Mouse (Mus musculus): Measurements from ENCODE around the gene Sgms1. TPM values are rescaled to one million over a fixed set of nuclear protein-coding genes. Genes with fewer than 3 reads are reported as not detected.

Gene Sgms1
- 9.9 and 11.1 TPM in 2 replicates for polyA plus RNA-seq (2015; fragmentation: Nextera tagmentation; extraction: Ambion mirVana)

DNA sequence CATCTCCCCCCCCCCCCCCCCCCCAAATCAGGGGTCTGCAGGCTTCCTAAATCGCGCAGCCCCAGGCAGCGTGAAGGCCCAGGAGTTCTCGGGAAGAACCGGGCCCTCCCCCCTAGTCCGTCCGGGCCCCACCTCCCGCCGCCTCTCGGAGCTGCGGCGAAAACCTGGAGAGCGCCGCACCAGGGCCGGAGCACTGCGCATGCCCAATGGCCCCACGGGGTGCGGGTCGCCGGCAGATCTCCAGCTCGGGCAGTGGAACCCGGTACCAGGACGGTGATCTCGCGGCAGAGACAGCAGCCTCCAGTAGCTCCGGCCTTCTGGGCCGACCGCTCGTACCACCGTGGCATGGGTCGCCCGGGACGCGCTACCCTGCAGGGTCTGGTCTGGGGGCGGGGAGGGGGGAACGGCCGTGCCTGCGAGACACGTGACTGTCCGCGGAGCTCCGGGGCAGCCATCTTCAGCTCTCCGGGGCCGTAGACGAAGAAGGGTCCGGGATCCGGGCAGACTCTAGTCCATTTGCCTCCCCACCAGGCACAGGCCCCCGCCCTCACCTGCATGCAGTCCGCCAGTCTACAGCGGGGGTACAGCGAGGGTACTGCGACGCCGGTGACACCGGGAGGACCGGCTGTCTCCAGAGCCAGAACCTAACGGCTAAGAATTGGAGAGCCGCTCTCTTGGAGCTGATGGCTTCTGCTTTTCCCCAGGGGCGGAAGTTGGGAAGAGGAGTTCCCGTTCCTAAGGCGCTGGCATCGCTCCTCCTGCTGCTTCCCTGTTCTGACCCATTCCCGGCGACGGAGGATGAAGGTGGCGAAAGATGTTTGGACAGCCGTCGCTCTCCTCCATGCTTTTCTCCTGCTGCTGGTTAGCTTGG is at the start of gene Sgms1:
Gene Sgms1 (minus strand): TSS at position 714 of the 871 bp plus-strand sequence.
- H3K27ac ChIP-seq: peak within 1 kb of the TSS; percentile 93
- H3K27me3 ChIP-seq: peaks cover 12% of the 10 kb centered on the region; the same call in 1 of the 2 replicates
- peak; percentile 93 for ATAC-seq
- WGBS: 2% methylated on average over 67 of the region's 68 CpGs
- H3K4me2 ChIP-seq: peak within 1 kb of the TSS; percentile 91
- peak within 1 kb of the TSS; percentile 82 for H3K9ac ChIP-seq
- peaks cover 15% of the 10 kb centered on the region for H3K4me1 ChIP-seq
- no peaks in the 10 kb centered on the region for H3K9me3 ChIP-seq (replicated peaks)
- H3K36me3 ChIP-seq (ENCODE audit: poor library complexity, severe bottlenecking): no peaks in the 10 kb centered on the region
- peak within 1 kb of the TSS; percentile 74 for H3K4me3 ChIP-seq

- Histone ChIP-seq H3K36me3 (ENCODE audit: poor library complexity, severe bottlenecking) (no peaks in the 10 kb centered on the region), H3K4me1 (no peaks in the 10 kb centered on the region), H3K9me3 (replicated peaks) (no peaks in the 10 kb centered on the region), H3K4me2 (no peak overlapping the region), H3K4me3 (no peak overlapping the region), H3K9ac (no peak overlapping the region), H3K27me3 (no peaks in the 10 kb centered on the region), H3K27ac (no peak overlapping the region)
- no peak for ATAC-seq
- 89% methylated on average over 3 of the region's 3 CpGs for WGBS
These were observed 36.3 kb upstream of the Sgms1 start for GRCm38 (mm10) chr19:32425856-32426255.

- Histone ChIP-seq H3K36me3 (ENCODE audit: poor library complexity, severe bottlenecking) (no peaks in the 10 kb centered on the region), H3K4me2 (no peak overlapping the region), H3K9ac (no peak overlapping the region), H3K4me1 (no peaks in the 10 kb centered on the region), H3K4me3 (no peak overlapping the region), H3K27ac (no peak overlapping the region), H3K27me3 (no peaks in the 10 kb centered on the region), H3K9me3 (replicated peaks) (no peaks in the 10 kb centered on the region)
- ATAC-seq: no peak
- 88% methylated on average over 3 of the region's 3 CpGs for WGBS
These were observed 35.2 kb upstream of the Sgms1 start for GRCm38 (mm10) chr19:32424706-32425105.

DNA sequence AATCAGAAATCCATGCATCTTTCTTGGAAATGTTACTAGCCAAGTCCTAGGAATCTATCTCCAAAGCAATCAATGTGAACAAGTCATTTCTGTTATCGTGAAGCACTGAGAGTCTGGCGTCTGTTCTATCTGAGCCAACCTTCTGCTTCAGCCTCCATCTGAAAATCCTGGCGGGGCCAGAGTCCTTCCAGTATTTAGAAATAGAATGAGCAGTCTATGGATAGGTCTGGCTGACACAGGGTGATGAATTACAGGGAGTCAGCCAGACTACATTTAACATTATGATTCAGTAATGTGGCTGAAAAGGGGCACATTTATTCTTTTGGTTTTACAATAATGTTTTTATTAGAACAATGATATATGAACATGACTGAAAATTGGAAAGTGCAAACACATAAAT is 29.6 kb upstream of the Sgms1 start:
- ATAC-seq: no peak
- Histone ChIP-seq H3K9me3 (replicated peaks) (no peaks in the 10 kb centered on the region), H3K4me3 (no peak overlapping the region), H3K4me1 (no peaks in the 10 kb centered on the region), H3K4me2 (no peak overlapping the region), H3K27ac (no peak overlapping the region), H3K9ac (no peak overlapping the region), H3K27me3 (no peaks in the 10 kb centered on the region), H3K36me3 (ENCODE audit: poor library complexity, severe bottlenecking) (no peaks in the 10 kb centered on the region)
- 85% methylated on average over 3 of the region's 3 CpGs for WGBS

DNA sequence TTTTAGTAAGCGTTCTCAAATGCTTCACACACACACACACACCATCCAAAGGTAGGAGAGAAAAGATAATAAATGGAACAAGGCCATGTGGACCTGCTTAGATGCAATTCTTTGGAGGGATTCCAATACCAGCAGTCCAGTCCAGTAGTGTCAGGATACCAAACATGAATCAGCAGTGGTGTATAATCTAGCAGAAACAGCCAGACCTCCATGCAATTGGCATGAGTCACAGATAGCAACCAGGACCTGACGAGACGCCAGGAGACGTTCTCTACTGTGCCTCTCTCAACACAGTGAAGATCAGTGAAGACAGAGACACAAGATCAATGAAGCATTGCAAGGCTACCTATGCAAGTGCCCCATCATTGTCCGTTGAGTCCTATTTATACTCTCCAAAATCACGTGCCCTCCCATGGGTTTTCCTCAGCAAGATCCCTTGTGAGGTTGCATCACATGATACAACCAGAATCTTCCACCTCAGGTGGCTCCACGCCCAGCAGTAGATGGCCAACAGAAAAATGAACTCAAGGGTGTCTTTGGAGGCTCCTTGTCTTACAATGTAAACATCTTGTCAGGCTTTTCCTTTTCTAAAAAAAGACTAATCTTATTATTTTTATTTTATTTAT is 27.3 kb upstream of the Sgms1 start:
- H3K4me2 ChIP-seq: no peak overlapping the region
- H3K4me1 ChIP-seq: no peaks in the 10 kb centered on the region
- no peaks in the 10 kb centered on the region for H3K36me3 ChIP-seq (ENCODE audit: poor library complexity, severe bottlenecking)
- H3K9me3 ChIP-seq (replicated peaks): no peaks in the 10 kb centered on the region
- H3K27me3 ChIP-seq: no peaks in the 10 kb centered on the region
- H3K27ac ChIP-seq: no peak overlapping the region
- H3K9ac ChIP-seq: no peak overlapping the region
- no peak for ATAC-seq
- no peak overlapping the region for H3K4me3 ChIP-seq
- 91% methylated on average over 7 of the region's 7 CpGs for WGBS

DNA sequence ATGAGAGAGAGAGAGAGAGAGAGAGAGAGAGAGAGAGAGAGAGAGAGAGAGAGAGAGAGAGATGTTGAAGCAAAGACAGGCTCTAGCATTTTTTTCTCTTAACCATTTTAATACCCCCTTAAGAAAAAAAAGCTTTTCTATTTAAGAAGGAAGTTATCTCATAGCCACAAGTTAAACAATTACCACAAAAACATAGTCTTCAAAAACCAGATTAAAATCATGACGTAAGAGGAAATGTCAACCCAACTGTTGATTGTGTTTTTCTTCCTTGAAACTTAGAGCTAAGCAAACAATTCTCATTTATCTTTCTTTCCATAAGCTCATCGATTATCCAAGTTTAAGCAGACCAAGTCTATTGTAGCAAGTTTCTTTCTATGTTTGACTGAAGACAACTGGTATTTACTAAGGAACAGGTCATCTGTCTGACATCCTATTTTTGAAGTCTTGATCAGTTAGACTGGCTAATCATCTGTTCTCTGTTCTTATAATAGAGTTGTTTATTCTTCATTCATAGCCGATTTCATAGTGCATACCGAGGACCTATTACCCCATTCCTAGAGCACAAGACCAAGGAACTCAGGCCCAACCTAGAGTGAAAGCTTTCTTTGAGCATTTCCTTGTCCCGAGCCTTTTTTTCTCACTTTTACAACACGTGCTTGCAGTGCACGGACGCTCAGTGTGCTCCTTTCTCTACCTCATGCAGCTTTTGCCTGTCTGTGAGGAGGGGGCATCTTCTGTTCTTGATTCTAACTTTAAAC is 20.3 kb upstream of the Sgms1 start:
- H3K27me3 ChIP-seq: no peaks in the 10 kb centered on the region
- no peak overlapping the region for H3K27ac ChIP-seq
- no peaks in the 10 kb centered on the region for H3K9me3 ChIP-seq (replicated peaks)
- H3K4me2 ChIP-seq: no peak overlapping the region
- WGBS: 87% methylated on average over 8 of the region's 8 CpGs
- H3K4me1 ChIP-seq: no peaks in the 10 kb centered on the region
- ATAC-seq: no peak
- H3K4me3 ChIP-seq: no peak overlapping the region
- no peaks in the 10 kb centered on the region for H3K36me3 ChIP-seq (ENCODE audit: poor library complexity, severe bottlenecking)
- H3K9ac ChIP-seq: no peak overlapping the region

DNA sequence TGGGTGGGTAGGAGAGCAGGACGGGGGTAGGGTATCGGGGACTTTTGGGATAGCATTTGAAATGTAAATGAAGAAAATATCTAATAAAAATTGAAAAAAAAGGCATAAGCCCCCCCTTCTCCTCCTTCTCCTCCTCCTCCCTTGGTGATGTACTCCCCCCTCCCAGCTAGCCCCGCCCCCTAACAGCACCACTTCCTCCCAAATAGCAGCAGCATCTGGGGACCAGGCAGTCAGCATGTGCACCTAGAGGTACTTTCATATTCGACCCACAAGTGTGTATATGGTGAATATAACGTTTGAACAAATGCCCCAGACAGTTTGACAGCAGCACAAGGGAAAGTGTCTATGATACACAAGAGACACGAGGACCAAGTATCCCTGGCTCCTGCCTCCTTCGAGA is 17.2 kb upstream of the Sgms1 start:
- no peaks in the 10 kb centered on the region for H3K27me3 ChIP-seq
- no peak for ATAC-seq
- 75% methylated on average over 7 of the region's 7 CpGs for WGBS
- no peak overlapping the region for H3K9ac ChIP-seq
- H3K27ac ChIP-seq: no peak overlapping the region
- no peak overlapping the region for H3K4me3 ChIP-seq
- H3K4me1 ChIP-seq: no peaks in the 10 kb centered on the region
- H3K4me2 ChIP-seq: no peak overlapping the region
- no peaks in the 10 kb centered on the region for H3K9me3 ChIP-seq (replicated peaks)
- H3K36me3 ChIP-seq (ENCODE audit: poor library complexity, severe bottlenecking): no peaks in the 10 kb centered on the region

GRCm38 (mm10) chr19:32404386-32404785 is 14.9 kb upstream of the Sgms1 start:
- Histone ChIP-seq H3K27me3 (no peaks in the 10 kb centered on the region), H3K4me2 (no peak overlapping the region), H3K4me1 (no peaks in the 10 kb centered on the region), H3K36me3 (ENCODE audit: poor library complexity, severe bottlenecking) (no peaks in the 10 kb centered on the region), H3K4me3 (no peak overlapping the region), H3K9me3 (replicated peaks) (no peaks in the 10 kb centered on the region), H3K27ac (no peak overlapping the region), H3K9ac (no peak overlapping the region)
- WGBS: 79% methylated on average over 4 of the region's 5 CpGs
- no peak for ATAC-seq

DNA sequence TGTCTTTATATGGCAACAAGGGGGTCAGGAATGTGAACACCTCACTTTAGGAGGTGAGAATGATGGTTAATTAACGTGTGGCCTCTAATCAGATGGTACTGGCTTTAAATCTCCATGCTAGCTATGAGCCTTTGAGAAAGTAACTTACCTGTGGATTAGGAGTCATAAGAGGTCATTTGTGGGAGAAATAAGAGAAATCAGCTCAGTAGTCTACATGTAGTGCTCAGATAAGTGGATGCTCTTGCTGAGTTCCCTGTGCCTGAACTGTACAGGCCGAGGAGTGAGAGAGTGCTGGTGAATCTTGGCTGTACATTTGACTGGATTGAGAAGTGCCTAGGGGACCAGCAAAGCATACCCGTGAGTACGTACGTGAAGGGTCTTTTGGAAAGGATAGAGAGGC is 14.3 kb upstream of the Sgms1 start:
- no peak overlapping the region for H3K4me2 ChIP-seq
- ATAC-seq: no peak
- no peaks in the 10 kb centered on the region for H3K4me1 ChIP-seq
- WGBS: 91% methylated on average over 5 of the region's 5 CpGs
- no peaks in the 10 kb centered on the region for H3K9me3 ChIP-seq (replicated peaks)
- no peaks in the 10 kb centered on the region for H3K36me3 ChIP-seq (ENCODE audit: poor library complexity, severe bottlenecking)
- H3K4me3 ChIP-seq: no peak overlapping the region
- no peak overlapping the region for H3K27ac ChIP-seq
- H3K27me3 ChIP-seq: no peaks in the 10 kb centered on the region
- no peak overlapping the region for H3K9ac ChIP-seq

GRCm38 (mm10) chr19:32398491-32398890 is 9.0 kb upstream of the Sgms1 start:
- Histone ChIP-seq H3K4me1 (no peaks in the 10 kb centered on the region), H3K27me3 (no peaks in the 10 kb centered on the region), H3K4me2 (no peak overlapping the region), H3K27ac (no peak overlapping the region), H3K9ac (no peak overlapping the region), H3K4me3 (no peak overlapping the region), H3K9me3 (replicated peaks) (0 out of 2 replicates have a peak, but pooled peaks cover 3% of the 10 kb centered on the region), H3K36me3 (ENCODE audit: poor library complexity, severe bottlenecking) (no peaks in the 10 kb centered on the region)
- 89% methylated on average over 5 of the region's 5 CpGs for WGBS
- no peak for ATAC-seq

GRCm38 (mm10) chr19:32396303-32396702 is 6.8 kb upstream of the Sgms1 start:
- H3K9ac ChIP-seq: no peak overlapping the region
- no peak for ATAC-seq
- H3K4me2 ChIP-seq: no peak overlapping the region
- H3K4me3 ChIP-seq: no peak overlapping the region
- H3K27me3 ChIP-seq: no peaks in the 10 kb centered on the region
- H3K9me3 ChIP-seq (replicated peaks): 0 out of 2 replicates have a peak, but pooled peaks cover 3% of the 10 kb centered on the region
- H3K36me3 ChIP-seq (ENCODE audit: poor library complexity, severe bottlenecking): no peaks in the 10 kb centered on the region
- no peaks in the 10 kb centered on the region for H3K4me1 ChIP-seq
- H3K27ac ChIP-seq: no peak overlapping the region
- WGBS: 89% methylated on average over 6 of the region's 6 CpGs

DNA sequence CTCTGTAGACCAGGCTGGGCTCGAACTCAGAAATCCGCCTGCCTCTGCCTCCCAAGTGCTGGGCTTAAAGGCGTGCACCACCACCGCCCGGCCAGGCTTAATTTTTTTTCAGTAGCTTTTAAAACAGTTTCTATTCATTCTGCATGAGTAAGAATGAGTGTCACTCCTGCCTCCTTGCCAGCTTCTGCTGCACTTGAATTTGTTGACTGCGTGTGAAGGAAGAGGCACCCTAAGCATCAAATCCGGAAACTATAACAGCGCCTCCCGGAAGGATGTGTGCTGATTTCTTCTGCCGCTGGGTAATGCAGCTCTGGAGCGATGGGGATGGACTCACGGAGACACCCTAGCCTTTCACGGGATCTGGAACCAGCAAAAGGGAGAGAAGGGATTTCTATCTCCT is 5.3 kb upstream of the Sgms1 start:
- no peaks in the 10 kb centered on the region for H3K4me1 ChIP-seq
- 0 out of 2 replicates have a peak, but pooled peaks cover 3% of the 10 kb centered on the region for H3K9me3 ChIP-seq (replicated peaks)
- ATAC-seq: no peak
- H3K27me3 ChIP-seq: no peaks in the 10 kb centered on the region
- no peak overlapping the region for H3K9ac ChIP-seq
- H3K4me3 ChIP-seq: no peak overlapping the region
- WGBS: 91% methylated on average over 13 of the region's 13 CpGs
- no peak overlapping the region for H3K4me2 ChIP-seq
- H3K27ac ChIP-seq: no peak overlapping the region
- H3K36me3 ChIP-seq (ENCODE audit: poor library complexity, severe bottlenecking): no peaks in the 10 kb centered on the region
